ENCODE assay signal across 9 mouse cellular contexts in genomic region chr1:24699320-24699719, GRCm38 (mm10). TPM values are rescaled to one million over a fixed set of nuclear protein-coding genes. Genes with fewer than 3 reads are reported as not detected.
A peak's percentile ranks its signal among the peaks of the same experiment; 100 is the strongest.
DNase-seq lines count a peak whose midpoint lies in the region; ATAC-seq and TF ChIP-seq lines count a peak whose summit lies in the region.
"Had no signal": no experiment of that assay in that cellular context is flagged by ENCODE, and none has a peak within 500 bp of the region (broad histone marks: within the 10 kb centered on the region; RNA-seq: fewer than 3 reads in every experiment).

No protein-coding gene starts in this region.

- no peaks in the 10 kb centered on the region for H3K27me3 ChIP-seq in limb, embryonic 11.5 days (ENCODE audit: control insufficient read depth, insufficient read depth, low read length)
- H3K27me3 ChIP-seq in limb, embryonic 10.5 days (ENCODE audit: low read depth, poor library complexity, severe bottlenecking) = no peaks in the 10 kb centered on the region
- H3K27me3 ChIP-seq in heart, embryonic 11.5 days (ENCODE audit: control insufficient read depth, insufficient read depth, low read length) = no peaks in the 10 kb centered on the region
- H3K27me3 ChIP-seq in megakaryocyte, embryonic 14.5 days (replicated peaks) = no peaks in the 10 kb centered on the region
- no peaks in the 10 kb centered on the region for H3K27me3 ChIP-seq in cerebellum, adult 2 months (ENCODE audit: control insufficient read depth, insufficient read depth, low read length)
- H3K27me3 ChIP-seq: neural tube, embryonic 12.5 days had no signal

- no peak overlapping the region for H3K9ac ChIP-seq in limb, embryonic 11.5 days (ENCODE audit: low read length)
- no peak overlapping the region for H3K9ac ChIP-seq in heart, embryonic 11.5 days (ENCODE audit: low read depth, low read length)
- H3K9ac ChIP-seq: neural tube, embryonic 12.5 days had no signal

- H3K4me3 ChIP-seq in limb, embryonic 11.5 days (ENCODE audit: low read depth, low read length) = no peak overlapping the region
- no peak overlapping the region for H3K4me3 ChIP-seq in limb, embryonic 10.5 days
- no peak overlapping the region for H3K4me3 ChIP-seq in heart, embryonic 11.5 days (ENCODE audit: low read depth, low read length)
- H3K4me3 ChIP-seq in megakaryocyte, embryonic 14.5 days (replicated peaks) = peak overlapping the region; percentile 64
- no peak overlapping the region for H3K4me3 ChIP-seq in cerebellum, adult 2 months (replicated peaks; ENCODE audit: insufficient read depth, low read depth, low read length)
- H3K4me3 ChIP-seq: neural tube, embryonic 12.5 days had no signal

- no peaks in the 10 kb centered on the region for H3K36me3 ChIP-seq in limb, embryonic 11.5 days (ENCODE audit: control insufficient read depth, insufficient read depth, low read length)
- H3K36me3 ChIP-seq in limb, embryonic 10.5 days = 0 out of 2 replicates have a peak, but pooled peaks cover 3% of the 10 kb centered on the region
- H3K36me3 ChIP-seq in heart, embryonic 11.5 days (ENCODE audit: control insufficient read depth, insufficient read depth, low read length) = no peaks in the 10 kb centered on the region
- peaks cover 7% of the 10 kb centered on the region for H3K36me3 ChIP-seq in megakaryocyte, embryonic 14.5 days (replicated peaks; ENCODE audit: low read length)
- H3K36me3 ChIP-seq: neural tube, embryonic 12.5 days had no signal

- TF ChIP-seq CTCF in cerebellum, adult 2 months (IDR thresholded peaks at IDR 0.05; ENCODE audit: borderline replicate concordance, insufficient read depth, low read depth, low read length) = no peak

- no peak for TF ChIP-seq POLR2A in cerebellum, adult 2 months (IDR thresholded peaks at IDR 0.05; ENCODE audit: borderline replicate concordance, insufficient read depth, low read length)

- H3K4me2 ChIP-seq in limb, embryonic 11.5 days (ENCODE audit: low read depth, severe bottlenecking) = no peak overlapping the region
- peak overlapping the region; percentile 47 for H3K4me2 ChIP-seq in heart, embryonic 11.5 days
- H3K4me2 ChIP-seq: neural tube, embryonic 12.5 days had no signal

- H3K4me1 ChIP-seq in limb, embryonic 11.5 days (ENCODE audit: control insufficient read depth, insufficient read depth, low read length) = no peaks in the 10 kb centered on the region
- H3K4me1 ChIP-seq in limb, embryonic 10.5 days = peaks cover 6% of the 10 kb centered on the region; the same call in 1 of the 2 replicates
- 0 out of 2 replicates have a peak, but pooled peaks cover 5% of the 10 kb centered on the region for H3K4me1 ChIP-seq in heart, embryonic 11.5 days (ENCODE audit: control insufficient read depth, insufficient read depth, low read length)
- peaks cover 37% of the 10 kb centered on the region for H3K4me1 ChIP-seq in megakaryocyte, embryonic 14.5 days
- peaks cover 6% of the 10 kb centered on the region; the same call in 1 of the 2 replicates for H3K4me1 ChIP-seq in cerebellum, adult 2 months (ENCODE audit: control insufficient read depth, insufficient read depth, low read length)
- H3K4me1 ChIP-seq: neural tube, embryonic 12.5 days had no signal

- no peaks in the 10 kb centered on the region for H3K9me3 ChIP-seq in limb, embryonic 11.5 days (ENCODE audit: control insufficient read depth, low read length)
- no peaks in the 10 kb centered on the region for H3K9me3 ChIP-seq in limb, embryonic 10.5 days (replicated peaks)
- no peaks in the 10 kb centered on the region for H3K9me3 ChIP-seq in heart, embryonic 11.5 days (replicated peaks; ENCODE audit: control insufficient read depth, low read length)
- no peaks in the 10 kb centered on the region for H3K9me3 ChIP-seq in megakaryocyte, embryonic 14.5 days
- H3K9me3 ChIP-seq: neural tube, embryonic 12.5 days had no signal

- 24% methylated on average over 9 of the region's 9 CpGs for WGBS in limb, embryonic 11.5 days
- WGBS in limb, embryonic 10.5 days = 19% methylated on average over 9 of the region's 9 CpGs
- WGBS in heart, embryonic 11.5 days (ENCODE audit: insufficient replicate concordance) = 15% methylated on average over 9 of the region's 9 CpGs
- WGBS in cerebellum, adult 2 months = 52% methylated on average over 9 of the region's 9 CpGs

- intact Hi-C loops in left cerebral cortex, postnatal 36 days (cut with DNase I) = no loop called here

- DNase-seq in limb, embryonic 11.5 days (ENCODE audit: low spot score) = peak; percentile 51
- no peak for DNase-seq in limb, embryonic 10.5 days (ENCODE audit: low spot score)
- peak; percentile 53 for DNase-seq in kidney, postnatal 14 days
- DNase-seq in left cerebral cortex, adult 18-20 months (ENCODE audit: low spot score in 2 of 2) = no peak
- no peak for DNase-seq in left cerebral cortex, postnatal 36 days (ENCODE audit: low spot score in 2 of 2)
- DNase-seq in cerebellum, adult 2 months = no peak

- peak; percentile 70; the same call in 1 of the 2 replicates for ATAC-seq in limb, embryonic 11.5 days (ENCODE audit: insufficient number of reproducible peaks, low FRiP score, low TSS enrichment, low read depth)
- ATAC-seq in heart, embryonic 11.5 days (replicated peaks; ENCODE audit: insufficient number of reproducible peaks, low FRiP score, low TSS enrichment) = peak; percentile 77

- no peak overlapping the region for H3K27ac ChIP-seq in limb, embryonic 11.5 days (replicated peaks; ENCODE audit: low read depth, low read length)
- no peak overlapping the region for H3K27ac ChIP-seq in limb, embryonic 10.5 days
- no peak overlapping the region for H3K27ac ChIP-seq in heart, embryonic 11.5 days (ENCODE audit: low read depth, low read length)
- no peak overlapping the region for H3K27ac ChIP-seq in cerebellum, adult 2 months (ENCODE audit: insufficient read depth, low read length)
- H3K27ac ChIP-seq: neural tube, embryonic 12.5 days had no signal

RNA-seq across cellular contexts. Expression of gene Lmbrd1, which starts 20.9 kb away (rescaled TPM):
- 21.2 and 25.1 TPM in 2 replicates for polyA plus RNA-seq in limb, embryonic 11.5 days (2014; fragmentation: Nextera tagmentation; extraction: Ambion mirVana)
- polyA plus RNA-seq in limb, embryonic 10.5 days (2016; fragmentation: Nextera tagmentation; extraction: Ambion mirVana) = 16.3 and 18.3 TPM in 2 replicates
- polyA plus RNA-seq in heart, embryonic 11.5 days (2014; fragmentation: Nextera tagmentation; extraction: Ambion mirVana) = 21.9 and 28.3 TPM in 2 replicates
- 4.0 TPM in 1 of 2 replicates, not detected in the other for polyA plus RNA-seq in megakaryocyte, embryonic 14.5 days (2012; ENCODE audit: insufficient read depth, low replicate concordance)
- total RNA-seq in left cerebral cortex, adult 18-20 months (2021) = 100 to 1,000 TPM; 143 to 145 TPM
- 100 to 1,000 TPM; 132 to 138 TPM for total RNA-seq in left cerebral cortex, postnatal 36 days (2021)
- polyA plus RNA-seq in cerebellum, adult 2 months (2012; rRNA removed) = 104 and 126 TPM in 2 replicates

Comparison
In these comparisons a context has a peak if more than half of its experiments do, and no peak if none do; other contexts are left out.
1. DNase-seq: peak in limb, embryonic 11.5 days (single experiment) and kidney, postnatal 14 days (single experiment); none in limb, embryonic 10.5 days (single experiment), left cerebral cortex, adult 18-20 months (0 of 2), left cerebral cortex, postnatal 36 days (0 of 2) and cerebellum, adult 2 months (0 of 2).